Mouse (Mus musculus): ENCODE data around the gene Atxn2l. TPM values are rescaled to one million over a fixed set of nuclear protein-coding genes. Genes with fewer than 3 reads are reported as not detected.

Gene Atxn2l
- polyA plus RNA-seq, 1 experiment from 2014 or later: 64.2 TPM

DNA sequence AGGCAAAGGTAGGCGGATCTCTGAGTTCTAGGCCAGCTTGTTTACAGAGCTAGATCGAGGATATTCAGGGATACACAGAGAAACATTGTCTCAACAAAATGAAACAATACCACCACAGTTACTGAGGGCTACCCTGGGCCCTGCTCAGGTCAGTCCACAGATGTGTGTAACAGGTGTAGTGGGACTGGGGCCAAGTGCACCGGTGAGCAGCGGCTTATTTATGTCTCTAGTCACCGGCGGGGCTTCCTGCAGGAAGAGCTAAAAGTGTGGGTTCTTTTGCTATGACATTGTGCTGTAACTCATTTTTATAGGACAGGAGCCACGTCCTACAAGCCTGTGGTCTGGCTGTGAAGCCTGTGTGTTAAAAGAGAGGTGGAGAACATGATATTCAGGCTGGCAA is 49.4 kb downstream of the Atxn2l start:
- no peaks in the 10 kb centered on the region for H3K9me3 ChIP-seq (ENCODE audit: control insufficient read depth, low read length)
- no peaks in the 10 kb centered on the region for H3K27me3 ChIP-seq (ENCODE audit: control insufficient read depth, insufficient read depth, low read length)
- ATAC-seq (ENCODE audit: insufficient read depth, low FRiP score, low TSS enrichment) (no peak), DNase-seq (ENCODE audit: low spot score) (no peak)
- H3K27ac ChIP-seq (ENCODE audit: low read depth, low read length): no peak overlapping the region
- H3K4me3 ChIP-seq (ENCODE audit: low read depth, low read length): no peak overlapping the region
- H3K4me2 ChIP-seq (ENCODE audit: low read depth): no peak overlapping the region
- WGBS: 64% methylated on average over 7 of the region's 7 CpGs
- no peaks in the 10 kb centered on the region for H3K36me3 ChIP-seq (ENCODE audit: control insufficient read depth, insufficient read depth, low read length)
- H3K9ac ChIP-seq (ENCODE audit: low read length): no peak overlapping the region
- no peaks in the 10 kb centered on the region for H3K4me1 ChIP-seq (ENCODE audit: control insufficient read depth, insufficient read depth, low read length)

DNA sequence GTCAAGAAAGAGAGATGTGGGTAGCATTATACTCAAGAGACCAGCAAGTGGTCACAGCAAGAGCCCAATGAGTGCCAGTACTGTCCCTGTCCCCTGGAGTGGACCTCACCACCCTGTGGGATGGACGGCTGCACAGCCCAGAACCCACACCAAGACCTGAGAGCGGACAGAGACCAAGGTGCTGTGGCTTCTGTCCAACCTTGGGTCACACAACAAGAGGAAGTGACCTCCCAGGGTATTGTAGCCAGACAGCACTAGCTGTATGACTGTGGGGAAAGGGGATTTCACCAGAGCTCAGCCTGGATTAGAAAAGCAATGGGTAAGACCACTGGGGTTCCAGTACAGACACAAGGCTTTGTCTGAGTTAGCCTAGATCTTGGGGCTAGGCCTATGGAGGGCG is 51.0 kb downstream of the Atxn2l start:
- Histone ChIP-seq H3K4me3 (ENCODE audit: low read depth, low read length) (no peak overlapping the region), H3K27ac (ENCODE audit: low read depth, low read length) (no peak overlapping the region), H3K4me2 (ENCODE audit: low read depth) (no peak overlapping the region), H3K27me3 (ENCODE audit: control insufficient read depth, insufficient read depth, low read length) (no peaks in the 10 kb centered on the region), H3K9me3 (ENCODE audit: control insufficient read depth, low read length) (no peaks in the 10 kb centered on the region), H3K36me3 (ENCODE audit: control insufficient read depth, insufficient read depth, low read length) (no peaks in the 10 kb centered on the region; the same call in 1 of the 2 replicates), H3K4me1 (ENCODE audit: control insufficient read depth, insufficient read depth, low read length) (no peaks in the 10 kb centered on the region), H3K9ac (ENCODE audit: low read length) (no peak overlapping the region)
- DNase-seq (ENCODE audit: low spot score) (no peak), ATAC-seq (ENCODE audit: insufficient read depth, low FRiP score, low TSS enrichment) (no peak)
- 95% methylated on average over 3 of the region's 3 CpGs for WGBS

DNA sequence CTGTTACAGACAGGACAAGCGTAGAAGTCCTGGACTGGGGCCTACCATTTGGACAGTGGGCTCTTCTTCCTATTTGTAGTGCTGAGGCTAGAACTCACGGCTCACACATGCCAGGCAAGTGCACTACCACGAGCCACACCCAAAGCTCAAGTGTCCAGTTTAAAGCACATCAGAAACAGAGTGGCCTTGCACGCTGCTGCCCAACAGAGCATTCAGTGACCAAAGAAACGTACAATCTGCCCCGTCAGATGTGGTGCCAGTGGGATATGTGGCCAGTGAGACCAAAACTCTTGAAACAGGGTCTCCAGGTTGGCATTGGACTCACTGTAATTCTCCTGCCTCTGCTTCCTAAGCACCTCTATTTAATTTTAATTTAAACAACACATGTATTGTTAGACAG is 52.6 kb downstream of the Atxn2l start:
- Histone ChIP-seq H3K36me3 (ENCODE audit: control insufficient read depth, insufficient read depth, low read length) (no peaks in the 10 kb centered on the region; the same call in 1 of the 2 replicates), H3K4me3 (ENCODE audit: low read depth, low read length) (no peak overlapping the region), H3K9me3 (ENCODE audit: control insufficient read depth, low read length) (no peaks in the 10 kb centered on the region), H3K4me1 (ENCODE audit: control insufficient read depth, insufficient read depth, low read length) (no peaks in the 10 kb centered on the region), H3K9ac (ENCODE audit: low read length) (no peak overlapping the region), H3K27ac (ENCODE audit: low read depth, low read length) (no peak overlapping the region), H3K4me2 (ENCODE audit: low read depth) (no peak overlapping the region), H3K27me3 (ENCODE audit: control insufficient read depth, insufficient read depth, low read length) (no peaks in the 10 kb centered on the region)
- DNase-seq (ENCODE audit: low spot score): no peak
- 89% methylated on average over 6 of the region's 6 CpGs for WGBS
- ATAC-seq (ENCODE audit: insufficient read depth, low FRiP score, low TSS enrichment): no peak

DNA sequence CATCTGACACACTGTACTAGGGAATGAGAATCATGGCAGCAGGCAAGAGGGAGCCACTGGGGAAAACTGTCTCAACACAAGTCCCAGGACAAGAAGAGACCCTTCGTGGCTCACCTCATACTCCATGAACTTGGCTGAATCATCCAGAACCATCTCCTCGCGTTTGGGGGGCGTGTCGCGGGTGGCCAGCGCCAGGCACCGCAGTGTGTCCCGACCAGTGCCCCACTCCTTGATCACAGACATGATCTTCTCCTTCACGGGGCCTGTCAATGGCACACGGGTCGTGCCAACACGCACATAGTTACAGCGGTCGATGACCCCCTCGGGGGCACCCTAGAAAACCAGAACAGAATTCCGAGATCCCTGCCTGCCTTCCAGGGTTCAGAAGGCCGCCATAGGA is 53.2 kb downstream of the Atxn2l start:
- no peak overlapping the region for H3K4me3 ChIP-seq (ENCODE audit: low read depth, low read length)
- no peaks in the 10 kb centered on the region for H3K4me1 ChIP-seq (ENCODE audit: control insufficient read depth, insufficient read depth, low read length)
- H3K9ac ChIP-seq (ENCODE audit: low read length): no peak overlapping the region
- H3K27me3 ChIP-seq (ENCODE audit: control insufficient read depth, insufficient read depth, low read length): no peaks in the 10 kb centered on the region
- WGBS: 92% methylated on average over 18 of the region's 18 CpGs
- no peak overlapping the region for H3K4me2 ChIP-seq (ENCODE audit: low read depth)
- DNase-seq (ENCODE audit: low spot score) (no peak), ATAC-seq (ENCODE audit: insufficient read depth, low FRiP score, low TSS enrichment) (no peak)
- H3K27ac ChIP-seq (ENCODE audit: low read depth, low read length): no peak overlapping the region
- H3K9me3 ChIP-seq (ENCODE audit: control insufficient read depth, low read length): no peaks in the 10 kb centered on the region
- peaks cover 2% of the 10 kb centered on the region; the same call in 1 of the 2 replicates for H3K36me3 ChIP-seq (ENCODE audit: control insufficient read depth, insufficient read depth, low read length)

DNA sequence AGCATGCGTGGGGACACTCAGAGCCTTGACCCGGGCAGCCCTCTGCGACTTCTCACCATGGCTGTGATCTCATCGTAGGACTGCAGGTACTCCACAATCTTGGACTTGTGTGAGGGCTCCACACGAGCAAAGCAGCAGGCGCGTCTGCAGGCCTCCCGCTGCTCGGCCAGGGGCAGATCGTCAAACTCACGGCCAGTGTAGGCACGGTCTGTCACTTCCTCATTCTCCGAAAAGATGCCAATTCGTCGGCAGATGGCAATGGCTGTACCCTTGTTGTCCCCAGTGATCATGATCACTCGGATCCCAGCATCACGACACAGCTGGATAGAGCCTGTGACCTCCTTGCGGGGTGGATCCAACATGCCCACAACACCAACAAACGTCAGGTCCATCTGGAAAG is 54.8 kb downstream of the Atxn2l start:
- no peak overlapping the region for H3K9ac ChIP-seq (ENCODE audit: low read length)
- no peak overlapping the region for H3K4me2 ChIP-seq (ENCODE audit: low read depth)
- no peaks in the 10 kb centered on the region for H3K27me3 ChIP-seq (ENCODE audit: control insufficient read depth, insufficient read depth, low read length)
- no peak overlapping the region for H3K4me3 ChIP-seq (ENCODE audit: low read depth, low read length)
- peaks cover 4% of the 10 kb centered on the region; the same call in 1 of the 2 replicates for H3K36me3 ChIP-seq (ENCODE audit: control insufficient read depth, insufficient read depth, low read length)
- H3K4me1 ChIP-seq (ENCODE audit: control insufficient read depth, insufficient read depth, low read length): no peaks in the 10 kb centered on the region
- no peaks in the 10 kb centered on the region for H3K9me3 ChIP-seq (ENCODE audit: control insufficient read depth, low read length)
- ATAC-seq (ENCODE audit: insufficient read depth, low FRiP score, low TSS enrichment) (no peak), DNase-seq (ENCODE audit: low spot score) (no peak)
- 90% methylated on average over 19 of the region's 19 CpGs for WGBS
- H3K27ac ChIP-seq (ENCODE audit: low read depth, low read length): no peak overlapping the region

DNA sequence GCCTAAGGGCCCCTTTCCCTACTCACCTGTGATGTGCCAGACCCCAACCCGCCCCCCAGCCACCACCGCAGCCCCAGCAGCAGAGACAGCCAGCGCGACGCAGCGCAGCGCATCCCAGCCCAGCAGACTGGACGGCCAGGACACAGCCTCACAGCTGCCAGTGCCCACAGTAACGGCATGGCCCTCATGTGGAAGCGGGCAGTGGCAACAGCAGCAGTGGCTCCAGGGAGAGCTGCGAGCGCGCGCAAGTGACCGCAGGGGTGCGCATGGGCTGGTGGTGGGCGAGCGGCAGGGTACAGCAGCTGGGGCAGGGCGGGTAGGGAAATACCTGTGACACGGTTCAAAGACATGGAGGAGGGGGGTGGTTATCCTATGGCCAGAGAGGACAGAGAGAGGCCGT is 57.0 kb downstream of the Atxn2l start:
- Histone ChIP-seq H3K4me2 (ENCODE audit: low read depth) (no peak overlapping the region), H3K27ac (ENCODE audit: low read depth, low read length) (no peak overlapping the region), H3K9me3 (ENCODE audit: control insufficient read depth, low read length) (no peaks in the 10 kb centered on the region), H3K4me3 (ENCODE audit: low read depth, low read length) (no peak overlapping the region), H3K9ac (ENCODE audit: low read length) (no peak overlapping the region; the same call in 1 of the 2 replicates), H3K36me3 (ENCODE audit: control insufficient read depth, insufficient read depth, low read length) (peaks cover 4% of the 10 kb centered on the region; the same call in 1 of the 2 replicates), H3K4me1 (ENCODE audit: control insufficient read depth, insufficient read depth, low read length) (no peaks in the 10 kb centered on the region), H3K27me3 (ENCODE audit: control insufficient read depth, insufficient read depth, low read length) (no peaks in the 10 kb centered on the region)
- 94% methylated on average over 20 of the region's 21 CpGs for WGBS
- ATAC-seq (ENCODE audit: insufficient read depth, low FRiP score, low TSS enrichment): no peak
- DNase-seq (ENCODE audit: low spot score): no peak

DNA sequence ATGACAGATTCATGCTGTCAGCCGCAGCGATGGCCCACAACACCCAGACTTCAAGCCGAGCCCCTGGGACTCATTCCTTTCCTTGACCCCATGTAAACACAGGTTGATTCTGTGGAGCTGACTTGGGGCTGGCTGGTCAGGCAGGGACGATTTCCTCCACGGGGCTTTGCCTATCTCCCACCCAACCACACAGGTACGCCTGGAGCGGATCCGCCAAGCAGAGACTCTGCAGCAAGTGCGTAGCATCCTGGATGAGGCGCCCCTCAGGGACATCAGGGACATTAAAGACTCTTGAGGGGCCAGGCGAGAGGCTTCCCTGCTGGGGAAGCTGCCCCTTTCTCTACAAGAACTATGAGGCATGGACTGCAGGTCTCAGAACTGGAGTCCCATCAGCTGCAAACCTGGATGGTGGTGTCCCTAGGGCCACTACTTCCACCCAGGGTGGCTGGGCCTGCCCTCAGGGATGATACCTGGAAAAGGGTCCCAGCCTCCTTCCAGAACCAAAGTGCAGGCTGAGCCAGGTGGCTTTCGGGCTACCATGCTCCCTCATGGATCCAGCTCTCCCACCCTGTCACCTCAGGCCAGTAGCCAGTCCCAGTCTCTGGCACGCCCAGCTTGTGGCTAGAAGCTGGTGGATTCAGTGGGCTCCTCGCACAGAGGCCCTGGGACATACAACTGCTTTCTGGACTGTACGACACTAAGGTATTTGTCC is 58.0 kb downstream of the Atxn2l start:
- no peak overlapping the region for H3K4me3 ChIP-seq (ENCODE audit: low read depth, low read length)
- no peaks in the 10 kb centered on the region for H3K4me1 ChIP-seq (ENCODE audit: control insufficient read depth, insufficient read depth, low read length)
- 91% methylated on average over 15 of the region's 15 CpGs for WGBS
- H3K36me3 ChIP-seq (ENCODE audit: control insufficient read depth, insufficient read depth, low read length): peaks cover 4% of the 10 kb centered on the region; the same call in 1 of the 2 replicates
- ATAC-seq (ENCODE audit: insufficient read depth, low FRiP score, low TSS enrichment) (no peak), DNase-seq (ENCODE audit: low spot score) (no peak)
- no peak overlapping the region for H3K27ac ChIP-seq (ENCODE audit: low read depth, low read length)
- no peaks in the 10 kb centered on the region for H3K9me3 ChIP-seq (ENCODE audit: control insufficient read depth, low read length)
- H3K9ac ChIP-seq (ENCODE audit: low read length): no peak overlapping the region
- no peak overlapping the region for H3K4me2 ChIP-seq (ENCODE audit: low read depth)
- no peaks in the 10 kb centered on the region for H3K27me3 ChIP-seq (ENCODE audit: control insufficient read depth, insufficient read depth, low read length)

DNA sequence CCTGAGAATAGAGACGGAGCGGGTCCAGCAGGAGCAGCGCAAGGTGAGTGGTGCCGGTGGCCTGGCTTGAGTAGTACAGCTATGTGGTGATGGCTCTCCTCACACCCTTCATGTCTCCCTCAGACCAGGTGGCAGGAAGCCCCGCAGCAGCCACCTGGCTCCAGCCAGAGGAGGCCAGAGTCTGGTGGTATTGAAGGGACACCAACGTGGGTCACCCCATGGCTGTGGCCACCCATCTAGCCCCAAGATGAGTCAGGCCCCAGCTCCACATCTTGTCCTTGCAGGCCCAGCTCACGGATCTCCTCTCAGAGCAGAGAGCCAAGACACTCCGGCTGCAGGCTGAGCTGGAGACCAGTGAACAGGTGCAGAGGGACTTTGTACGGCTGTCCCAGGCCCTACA is 58.7 kb downstream of the Atxn2l start:
- Histone ChIP-seq H3K4me1 (ENCODE audit: control insufficient read depth, insufficient read depth, low read length) (no peaks in the 10 kb centered on the region), H3K4me3 (ENCODE audit: low read depth, low read length) (no peak overlapping the region), H3K9me3 (ENCODE audit: control insufficient read depth, low read length) (no peaks in the 10 kb centered on the region), H3K9ac (ENCODE audit: low read length) (no peak overlapping the region), H3K27me3 (ENCODE audit: control insufficient read depth, insufficient read depth, low read length) (no peaks in the 10 kb centered on the region), H3K36me3 (ENCODE audit: control insufficient read depth, insufficient read depth, low read length) (peaks cover 4% of the 10 kb centered on the region; the same call in 1 of the 2 replicates), H3K27ac (ENCODE audit: low read depth, low read length) (no peak overlapping the region), H3K4me2 (ENCODE audit: low read depth) (no peak overlapping the region)
- ATAC-seq (ENCODE audit: insufficient read depth, low FRiP score, low TSS enrichment): no peak
- no peak for DNase-seq (ENCODE audit: low spot score)
- WGBS: 86% methylated on average over 9 of the region's 9 CpGs

DNA sequence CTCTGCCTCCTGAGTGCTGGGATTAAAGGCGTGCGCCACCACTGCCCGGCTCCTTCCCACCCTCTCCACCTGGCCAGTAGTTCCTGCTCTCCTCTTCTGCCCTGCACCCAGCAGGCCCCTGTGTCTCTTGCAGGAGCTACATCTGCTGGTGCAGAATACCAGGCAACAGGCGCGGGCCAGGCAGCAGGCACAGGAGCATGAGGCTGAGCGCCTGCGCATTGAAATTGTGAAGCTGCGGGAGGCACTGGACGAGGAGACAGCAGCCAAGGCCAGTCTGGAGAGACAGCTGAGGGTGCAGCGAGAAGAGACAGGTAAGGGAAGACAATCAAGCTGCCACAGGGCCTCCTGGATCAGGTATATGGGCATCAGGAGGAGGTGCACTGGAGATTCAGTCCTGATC is 59.2 kb downstream of the Atxn2l start:
- WGBS: 93% methylated on average over 10 of the region's 10 CpGs
- H3K4me2 ChIP-seq (ENCODE audit: low read depth): no peak overlapping the region
- no peak overlapping the region for H3K4me3 ChIP-seq (ENCODE audit: low read depth, low read length)
- H3K27me3 ChIP-seq (ENCODE audit: control insufficient read depth, insufficient read depth, low read length): no peaks in the 10 kb centered on the region
- H3K9me3 ChIP-seq (ENCODE audit: control insufficient read depth, low read length): no peaks in the 10 kb centered on the region
- no peak for ATAC-seq (ENCODE audit: insufficient read depth, low FRiP score, low TSS enrichment)
- no peak for DNase-seq (ENCODE audit: low spot score)
- H3K36me3 ChIP-seq (ENCODE audit: control insufficient read depth, insufficient read depth, low read length): peaks cover 4% of the 10 kb centered on the region; the same call in 1 of the 2 replicates
- H3K27ac ChIP-seq (ENCODE audit: low read depth, low read length): no peak overlapping the region
- no peak overlapping the region for H3K9ac ChIP-seq (ENCODE audit: low read length)
- H3K4me1 ChIP-seq (ENCODE audit: control insufficient read depth, insufficient read depth, low read length): no peaks in the 10 kb centered on the region

Data from neural tube, embryonic 11.5 days (tissue).